Mouse (Mus musculus) small intestine, adult 2 months (tissue): ENCODE results near the gene Col8a2.

ENCODE experiments used
- CTCF ChIP-seq: fragments of 200-500 bp; IDR thresholded peaks from 2 replicates; pipeline ENCODE4 v1.5.1; 2012; ENCODE audit warnings: low read depth, mild to moderate bottlenecking, control low read depth, inconsistent platforms, low read length, moderate library complexity, mixed read lengths; ENCODE audit not compliant: insufficient replicate concordance, insufficient read length; ENCODE audit errors: extremely low read depth
- POLR2A ChIP-seq: fragments of 200-500 bp; IDR thresholded peaks from 2 replicates; pipeline ENCODE4 v1.6.1; 2012; ENCODE audit warnings: low read depth, mild to moderate bottlenecking, control low read depth, inconsistent platforms, low read length, moderate library complexity

DNA sequence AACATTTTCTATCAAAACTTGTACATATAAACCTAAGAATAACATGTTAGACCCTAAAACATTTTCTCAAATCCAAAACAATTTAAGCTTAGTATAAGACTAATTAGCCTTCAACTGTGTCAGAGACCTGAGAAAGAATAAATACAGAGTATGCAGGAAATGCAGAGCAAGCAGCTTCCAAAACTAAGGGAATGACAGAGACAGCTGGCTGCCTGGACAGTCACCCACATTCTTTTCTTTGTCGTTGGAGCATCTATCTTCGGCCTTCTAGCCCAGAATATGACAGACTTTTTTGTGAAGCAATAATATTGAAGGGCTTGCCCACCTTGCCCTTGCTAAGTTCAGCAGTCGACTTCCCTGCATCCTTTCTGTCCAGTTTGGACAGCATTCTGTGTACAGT is 17.3 kb upstream of the Col8a2 start:
- TF ChIP-seq POLR2A (no peak), CTCF (no peak)
